Mouse (Mus musculus) cerebellum, adult 9-10 months (tissue): ENCODE results near the gene Zfp772.
"Not testable (repeated sequence)": the region's sequence is repeated elsewhere in the genome, so short reads cannot be mapped to it uniquely, and the experiment has no call there.

Experiments
- DNase-seq: peaks from one replicate; pipeline ENCODE4 v3.0.0; 2022

Zfp772 gene

DNA sequence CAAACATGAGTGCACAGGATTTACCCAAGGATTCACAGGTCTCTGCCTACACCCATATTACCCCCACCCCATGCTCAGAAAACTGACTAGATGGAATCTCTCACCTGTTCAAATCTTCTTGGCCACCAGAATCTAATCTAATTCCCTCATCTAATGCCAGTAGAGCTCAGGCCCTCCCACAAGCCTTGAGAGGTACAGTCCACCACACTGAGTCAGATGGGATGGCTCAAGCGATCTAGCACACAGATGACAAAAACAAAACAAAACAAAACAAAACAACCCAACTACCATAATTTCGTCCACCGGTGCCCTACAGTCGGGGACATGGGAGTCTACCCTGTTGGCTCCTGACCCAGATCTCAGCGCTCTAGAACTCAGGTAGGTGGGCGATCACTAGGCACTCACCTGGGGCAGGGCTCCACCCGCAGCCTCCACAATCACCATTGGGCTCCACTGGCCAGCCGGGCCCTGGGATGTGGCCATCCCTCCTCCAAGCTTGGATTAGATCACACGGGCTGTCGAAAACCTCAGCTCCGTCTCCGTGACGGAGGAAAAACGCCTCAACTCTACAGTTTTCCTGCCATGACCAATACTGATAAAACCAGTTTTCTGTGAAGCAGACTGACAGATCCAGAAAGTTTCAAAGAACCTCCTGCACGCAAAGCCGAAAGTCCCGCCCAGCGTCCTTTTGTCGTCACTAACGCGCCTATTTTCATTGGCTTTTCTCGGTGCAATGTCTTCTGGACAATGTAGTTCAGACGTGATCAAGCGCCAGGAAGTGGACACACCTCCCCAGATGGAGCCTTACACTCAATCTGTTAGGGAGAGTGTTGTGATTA lies at the start of gene Zfp772:
Gene Zfp772 (minus strand): TSS at position 686 of the 839 bp plus-strand sequence.
- DNase-seq: peak; percentile 67

DNA sequence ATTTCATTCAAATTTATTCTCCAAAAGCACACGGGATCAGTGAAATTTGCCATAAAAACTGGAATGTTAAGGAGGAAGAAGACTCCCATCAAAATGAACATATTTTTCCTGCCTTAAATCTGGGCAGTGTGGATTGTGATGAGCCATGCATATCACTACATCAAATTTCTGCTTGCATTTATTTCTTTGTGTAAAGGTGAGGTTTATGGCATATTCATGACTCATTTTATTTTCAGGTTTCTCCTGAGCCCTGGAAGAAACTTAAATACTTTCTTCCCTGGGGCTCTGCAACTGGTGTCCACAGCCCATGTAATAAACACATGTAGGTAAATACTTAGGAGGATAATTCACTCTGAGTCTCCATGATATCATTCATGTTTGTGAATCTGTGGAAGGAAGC lies 37.4 kb upstream of the Zfp772 start, which contains the start of gene Vmn2r29:
Gene Vmn2r29 (minus strand): TSS at position 101 of the 400 bp plus-strand sequence.
- DNase-seq: not testable (repeated sequence)

DNA sequence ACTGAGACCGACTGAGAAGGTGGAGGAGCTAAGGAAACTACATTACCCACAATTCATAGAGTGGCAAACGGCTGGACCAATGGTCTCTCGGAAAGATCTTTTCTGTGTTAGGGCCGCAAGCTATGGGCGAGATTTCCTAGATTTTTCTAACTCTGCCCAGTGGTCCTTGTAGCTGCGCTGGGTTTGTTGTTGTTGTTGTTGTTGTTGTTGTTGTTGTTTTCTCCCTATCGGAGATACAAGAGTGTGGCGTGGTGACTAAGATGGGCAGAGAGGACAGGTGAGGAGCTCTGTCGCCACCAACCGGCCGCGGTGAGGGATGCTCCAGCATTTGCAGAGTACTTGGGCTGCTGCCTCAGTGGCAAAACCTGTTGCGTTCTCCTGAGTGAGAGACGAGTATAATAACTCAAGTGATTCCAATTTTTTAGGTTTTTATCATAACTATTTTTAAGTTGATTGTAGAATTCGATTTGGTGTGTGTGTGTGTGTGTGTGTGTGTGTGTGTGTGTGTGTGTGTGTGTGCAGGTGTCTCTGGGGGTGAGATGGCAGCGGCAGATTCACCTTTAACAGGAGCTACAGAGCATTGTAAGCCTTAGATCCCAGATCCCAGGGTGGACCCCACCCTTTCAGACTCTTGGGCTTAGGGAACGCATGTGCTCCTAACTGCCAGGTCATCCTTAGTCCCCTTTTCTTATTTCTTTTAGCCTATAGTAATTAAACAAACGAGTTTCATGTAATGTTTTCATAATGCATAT lies 21.4 kb downstream of the Zfp772 start:
- peak; percentile 76 for DNase-seq

DNA sequence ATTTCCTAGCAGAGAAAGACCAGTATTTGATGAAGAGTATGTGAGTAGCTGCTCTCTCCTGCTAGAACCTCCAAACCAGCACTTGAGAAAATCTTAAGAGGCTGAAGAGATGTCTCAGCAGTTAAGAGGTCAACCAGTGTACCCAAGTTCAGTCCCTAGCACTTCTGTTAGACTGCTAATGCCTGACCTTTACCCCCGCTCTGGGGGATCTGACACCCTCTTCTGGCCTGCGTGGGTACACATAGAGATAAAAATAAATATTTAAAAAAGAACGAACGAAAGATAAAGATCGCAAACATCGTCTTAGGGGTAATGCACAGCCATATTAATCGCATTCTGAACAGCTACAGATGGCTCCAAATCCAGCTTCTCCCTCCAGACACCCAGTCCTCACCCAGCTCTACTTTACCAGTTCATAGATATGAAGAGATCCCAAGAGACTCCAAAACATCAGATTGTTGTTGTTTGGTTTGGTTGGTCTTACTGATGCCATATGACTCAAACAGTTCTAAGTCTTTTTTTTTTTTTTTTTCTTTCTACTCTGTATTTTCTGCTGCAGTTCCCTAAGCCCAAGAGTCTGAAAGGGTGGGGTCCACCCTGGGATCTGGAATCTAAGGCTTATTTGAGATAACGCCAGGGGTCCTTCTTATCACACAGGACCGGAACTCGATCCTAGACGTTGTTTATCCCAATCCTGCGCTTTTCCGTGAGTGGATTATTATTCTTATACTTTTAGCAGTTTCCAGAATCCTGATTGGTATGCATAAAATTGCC lies 22.2 kb downstream of the Zfp772 start:
- peak; percentile 21 for DNase-seq

DNA sequence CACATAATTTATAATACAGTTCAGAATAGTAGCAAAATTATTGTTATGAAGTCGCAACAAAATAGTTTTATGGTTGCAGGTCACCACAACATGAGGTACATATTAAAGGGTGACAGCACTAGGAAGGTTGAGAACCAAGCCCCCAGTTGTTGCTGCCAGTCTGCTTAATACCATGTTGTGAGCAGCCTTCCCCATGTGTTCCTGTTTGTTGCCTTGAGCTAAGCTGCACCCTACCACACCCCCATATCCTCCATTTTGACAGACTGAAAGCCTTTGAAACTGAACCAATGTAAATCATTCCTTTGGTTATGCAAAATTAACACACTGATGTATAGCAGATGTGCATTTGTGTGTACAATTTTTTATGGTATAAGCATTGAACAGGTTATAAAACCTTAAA lies 23.9 kb downstream of the Zfp772 start:
- no peak for DNase-seq

DNA sequence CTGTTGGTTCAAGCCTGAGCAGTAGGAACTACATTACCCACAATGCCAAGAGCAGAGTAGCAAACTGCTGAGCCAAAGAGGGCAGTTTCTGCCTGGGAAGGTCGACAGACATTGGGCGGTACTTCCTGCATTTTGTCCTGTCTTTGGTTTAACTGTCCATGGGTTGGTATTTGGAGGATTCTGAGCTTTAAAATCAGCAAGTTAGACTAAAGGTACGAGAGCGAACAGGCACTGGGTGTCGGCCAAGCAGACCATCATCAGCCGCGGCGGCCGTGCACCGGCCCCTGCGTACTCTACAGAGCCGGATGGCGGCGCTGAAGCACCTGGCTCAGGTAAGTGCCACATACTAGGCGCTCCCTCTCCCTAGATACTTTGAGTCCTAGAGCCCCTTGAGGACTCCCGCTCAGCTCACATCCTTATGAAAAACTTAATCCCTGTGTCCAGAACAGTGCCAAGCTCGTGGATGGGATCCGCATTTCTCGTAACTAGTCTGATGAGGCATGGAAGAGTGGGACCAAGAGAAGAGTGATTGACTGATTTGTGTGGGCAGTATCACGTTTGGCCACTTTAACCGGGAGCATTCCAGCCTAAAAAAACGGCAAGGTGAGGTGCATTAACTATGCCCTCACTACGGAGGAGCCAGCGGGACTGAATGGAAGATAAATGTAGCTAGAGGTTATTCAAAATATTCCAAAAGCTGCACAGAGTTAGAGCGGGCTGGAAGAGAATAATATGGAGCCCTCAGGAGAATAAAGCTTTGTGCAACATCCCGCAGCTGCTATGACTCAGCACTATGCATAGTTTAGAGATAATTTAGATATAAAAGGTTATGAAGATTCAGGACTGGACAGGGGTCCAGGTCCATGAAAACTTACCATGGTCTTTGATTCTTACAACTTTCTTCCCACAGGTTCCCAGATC lies 38.3 kb downstream of the Zfp772 start, which contains the start of gene Zfp418:
Gene Zfp418 (plus strand): TSS at position 104 of the 921 bp plus-strand sequence.
- peak; percentile 84 for DNase-seq
